Mouse (Mus musculus): Measurements from ENCODE around the gene Mgarp. TPM values are rescaled to one million over a fixed set of nuclear protein-coding genes. Genes with fewer than 3 reads are reported as not detected.

The Mgarp gene
- polyA plus RNA-seq, 1 experiment from 2014 or later = 2.4 TPM

DNA sequence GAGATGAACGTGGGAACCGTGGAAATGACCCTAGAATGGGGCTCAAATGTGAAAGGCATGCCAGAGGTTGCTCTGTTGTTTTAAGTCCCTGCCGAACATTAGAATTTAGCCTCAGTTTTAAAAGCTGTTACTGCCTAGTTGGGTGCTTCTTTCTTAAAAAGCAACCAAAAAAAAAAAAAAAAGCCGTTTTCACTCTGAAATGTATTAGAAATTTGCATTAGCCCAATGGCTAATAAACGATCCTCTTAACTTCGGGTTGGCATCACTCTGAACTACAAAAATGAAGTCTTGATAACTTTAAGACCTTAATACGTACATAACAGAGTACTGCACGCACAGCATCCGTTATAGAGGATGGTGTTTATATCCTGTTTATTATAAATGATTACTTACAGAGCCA, 54.4 kb downstream of the Mgarp start:
- Histone ChIP-seq H3K4me2 (replicated peaks) (peak overlapping the region; percentile 78), H3K36me3 (no peaks in the 10 kb centered on the region), H3K9ac (peak overlapping the region; percentile 94), H3K27ac (peak overlapping the region; percentile 96), H3K4me1 (peaks cover 6% of the 10 kb centered on the region), H3K4me3 (peak overlapping the region; percentile 96), H3K27me3 (replicated peaks) (no peaks in the 10 kb centered on the region), H3K9me3 (no peaks in the 10 kb centered on the region)
- ATAC-seq (ENCODE audit: low FRiP score, low read depth) = no peak
- 9% methylated on average over 9 of the region's 9 CpGs for WGBS

DNA sequence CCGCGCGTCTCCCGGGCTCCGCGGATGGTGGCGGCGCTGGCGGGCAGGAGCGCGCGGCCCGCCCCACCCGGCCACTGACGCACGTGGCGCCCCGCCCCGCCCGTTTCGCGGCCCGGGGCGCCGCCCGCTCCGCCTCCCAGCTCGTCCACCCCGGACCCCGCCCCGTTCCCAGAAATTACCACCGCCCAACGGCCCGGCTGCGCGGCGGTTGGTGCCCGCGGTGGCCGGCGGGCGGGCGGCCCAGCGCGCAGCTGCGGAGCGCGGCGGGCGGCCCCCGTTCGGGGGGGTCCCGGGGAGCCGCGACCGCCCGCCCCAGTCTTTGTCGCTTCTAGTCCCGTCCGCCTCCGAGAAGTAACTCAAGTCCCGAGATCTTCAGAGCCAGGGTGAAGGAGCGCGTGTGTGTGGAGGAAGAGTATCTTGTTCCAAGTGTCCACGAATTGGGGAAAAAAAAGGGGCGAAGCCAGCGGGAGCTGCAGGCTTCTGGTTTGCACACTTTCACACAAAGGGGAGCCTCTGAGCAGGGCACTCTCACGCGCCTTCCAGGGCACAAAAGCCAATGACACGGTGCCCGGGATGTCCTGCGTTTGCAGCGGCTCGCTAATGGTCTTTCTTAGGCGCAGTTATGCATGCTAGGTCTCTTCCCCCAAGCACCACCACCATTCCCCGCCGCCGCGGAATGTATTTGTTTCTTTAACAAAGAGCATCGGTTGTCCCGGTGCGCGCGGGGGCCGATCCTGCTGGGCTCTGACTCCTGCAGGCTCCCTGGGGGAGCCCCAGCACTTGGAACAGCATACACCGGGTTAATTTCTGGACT, 55.1 kb downstream of the Mgarp start:
- 1% methylated on average over 86 of the region's 86 CpGs for WGBS
- peak; percentile 81 for ATAC-seq (ENCODE audit: low FRiP score, low read depth)
- H3K27ac ChIP-seq = peak overlapping the region; percentile 96
- H3K4me3 ChIP-seq = peak overlapping the region; percentile 96
- H3K4me1 ChIP-seq = peaks cover 6% of the 10 kb centered on the region
- no peaks in the 10 kb centered on the region for H3K36me3 ChIP-seq
- H3K9me3 ChIP-seq = no peaks in the 10 kb centered on the region
- peak overlapping the region; percentile 94 for H3K9ac ChIP-seq
- H3K4me2 ChIP-seq (replicated peaks) = peak overlapping the region; percentile 78
- H3K27me3 ChIP-seq (replicated peaks) = no peaks in the 10 kb centered on the region

DNA sequence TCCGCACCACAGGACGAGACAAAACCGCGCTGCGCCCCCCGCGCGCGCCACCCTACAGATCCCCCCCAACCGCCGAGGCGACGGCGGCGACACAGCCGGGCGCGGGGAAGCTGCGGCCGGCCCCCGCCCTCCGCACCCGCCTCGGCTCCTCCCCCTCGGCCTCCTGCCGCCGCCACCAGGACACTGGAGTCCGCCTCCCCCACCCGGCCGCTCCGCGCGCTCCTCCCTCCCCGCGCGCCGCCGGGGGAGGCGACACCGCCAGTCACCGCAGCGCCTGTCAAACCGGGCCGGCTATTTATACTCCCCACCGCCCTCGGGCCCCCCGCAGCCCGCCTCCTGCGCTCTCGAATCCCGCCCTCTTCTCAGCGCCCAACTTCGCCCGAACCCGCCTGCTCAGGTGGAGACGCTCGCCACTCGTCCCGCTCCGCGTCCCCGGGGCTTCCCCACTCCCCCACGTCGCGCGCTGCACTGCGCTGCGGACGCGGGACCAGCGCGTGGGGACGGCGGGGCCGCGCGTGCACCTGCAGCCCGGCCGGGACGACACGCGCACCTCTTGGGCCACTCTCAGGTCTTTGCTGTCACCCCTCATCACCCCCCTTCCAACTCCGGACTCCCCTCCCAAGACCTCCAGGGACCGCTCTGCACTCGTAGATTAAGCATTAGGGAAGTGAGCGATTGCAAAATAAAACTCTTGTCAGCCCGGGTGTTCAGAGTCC, 55.8 kb downstream of the Mgarp start, which contains the start of gene Elf2:
TSS of gene Elf2 (minus strand) at position 112 of the 716 bp plus-strand sequence.
- Histone ChIP-seq H3K9ac (peak within 1 kb of the TSS; percentile 94), H3K4me1 (peaks cover 6% of the 10 kb centered on the region), H3K27me3 (replicated peaks) (no peaks in the 10 kb centered on the region), H3K27ac (peak within 1 kb of the TSS; percentile 96), H3K4me3 (peak within 1 kb of the TSS; percentile 96), H3K36me3 (no peaks in the 10 kb centered on the region), H3K9me3 (no peaks in the 10 kb centered on the region), H3K4me2 (replicated peaks) (peak within 1 kb of the TSS; percentile 78)
- peak; percentile 80 for ATAC-seq (ENCODE audit: low FRiP score, low read depth)
- WGBS = 0% methylated on average over 79 of the region's 87 CpGs

DNA sequence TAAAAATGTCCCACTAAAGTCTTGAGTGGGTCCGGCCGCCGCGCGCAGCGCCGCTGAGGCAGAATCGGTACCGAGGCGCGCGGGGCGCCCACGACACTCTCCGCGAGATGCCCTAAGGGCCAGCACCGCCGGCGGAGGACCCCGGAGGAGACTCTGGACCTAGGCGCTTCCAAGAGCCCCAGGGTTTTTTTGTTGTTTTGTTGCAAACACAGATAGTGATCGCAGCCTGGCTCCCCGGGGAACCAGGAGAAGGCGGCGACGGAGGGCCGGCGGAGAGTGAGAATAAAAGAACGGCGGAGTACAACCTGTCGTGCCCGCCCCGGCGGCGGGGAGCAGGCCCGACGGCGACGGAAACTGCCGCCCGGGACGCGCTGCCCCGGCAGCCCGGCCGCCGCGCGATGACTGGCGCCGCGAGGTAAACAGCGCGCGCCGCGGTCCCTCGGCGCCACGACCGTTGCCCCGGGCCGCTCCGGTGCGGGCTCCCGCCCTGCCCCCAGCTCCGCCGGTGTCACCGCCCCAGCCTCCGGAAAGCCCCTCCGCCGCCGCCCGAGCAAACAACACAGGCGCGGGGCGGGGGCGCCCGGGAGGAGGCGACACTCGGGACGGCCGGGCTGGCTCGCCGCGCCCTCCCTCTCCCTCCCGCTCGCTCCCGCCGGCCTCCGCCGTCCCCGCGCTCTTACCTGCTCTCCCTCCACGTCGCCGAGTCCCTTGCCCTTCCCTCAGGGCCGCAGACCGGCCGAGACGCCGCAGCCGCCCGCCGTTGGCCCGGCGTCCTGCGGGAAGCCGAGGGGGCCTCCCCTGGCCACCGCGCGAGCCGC, 56.6 kb downstream of the Mgarp start:
- H3K9me3 ChIP-seq = no peaks in the 10 kb centered on the region
- peak overlapping the region; percentile 96 for H3K27ac ChIP-seq
- no peaks in the 10 kb centered on the region for H3K36me3 ChIP-seq
- H3K27me3 ChIP-seq (replicated peaks) = no peaks in the 10 kb centered on the region
- ATAC-seq (ENCODE audit: low FRiP score, low read depth) = peak; percentile 37
- H3K4me1 ChIP-seq = peaks cover 6% of the 10 kb centered on the region
- peak overlapping the region; percentile 96 for H3K4me3 ChIP-seq
- under 1% methylated on average over 96 of the region's 113 CpGs for WGBS
- peak overlapping the region; percentile 78 for H3K4me2 ChIP-seq (replicated peaks)
- peak overlapping the region; percentile 94 for H3K9ac ChIP-seq

DNA sequence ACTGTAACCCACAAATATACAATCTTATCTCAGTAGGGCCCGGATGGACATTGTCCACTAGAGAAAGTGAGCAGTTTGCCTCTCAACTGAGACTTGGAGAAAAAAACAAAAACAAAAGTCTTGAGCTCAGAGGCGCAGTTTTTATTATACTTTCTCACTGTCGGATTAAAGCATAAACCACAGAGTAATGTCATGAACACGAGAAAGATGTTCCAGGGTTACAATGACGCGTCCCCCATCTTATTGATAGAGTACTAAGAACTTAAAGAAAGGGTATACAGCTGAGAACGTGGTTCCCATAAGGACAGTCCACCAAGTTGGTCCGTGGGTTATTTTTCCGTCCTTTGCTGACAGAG, 57.2 kb downstream of the Mgarp start:
- WGBS = 3% methylated on average over 9 of the region's 9 CpGs
- peak overlapping the region; percentile 96 for H3K4me3 ChIP-seq
- ATAC-seq (ENCODE audit: low FRiP score, low read depth) = no peak
- H3K9me3 ChIP-seq = no peaks in the 10 kb centered on the region
- H3K36me3 ChIP-seq = no peaks in the 10 kb centered on the region
- peak overlapping the region; percentile 94 for H3K9ac ChIP-seq
- H3K4me2 ChIP-seq (replicated peaks) = peak overlapping the region; percentile 78
- peak overlapping the region; percentile 96 for H3K27ac ChIP-seq
- no peaks in the 10 kb centered on the region for H3K27me3 ChIP-seq (replicated peaks)
- peaks cover 6% of the 10 kb centered on the region for H3K4me1 ChIP-seq

Other genes with a start within 250 kb of the Mgarp start
- gene Noct, start 172.3 kb downstream of the Mgarp start, polyA plus RNA-seq (2016; fragmentation: Nextera tagmentation; extraction: Ambion mirVana) = 18.9 and 20.3 TPM in 2 replicates
- 41.2 and 57.2 TPM in 2 replicates for gene Elf2, start 56.1 kb downstream of the Mgarp start, polyA plus RNA-seq (2016; fragmentation: Nextera tagmentation; extraction: Ambion mirVana)
- 723 and 776 TPM in 2 replicates for gene Ndufc1, start 12.2 kb upstream of the Mgarp start, polyA plus RNA-seq (2016; fragmentation: Nextera tagmentation; extraction: Ambion mirVana)
- 57.4 and 65.9 TPM in 2 replicates for gene Naa15, start 18.4 kb upstream of the Mgarp start, polyA plus RNA-seq (2016; fragmentation: Nextera tagmentation; extraction: Ambion mirVana)
- 16.9 and 19.4 TPM in 2 replicates for gene Rab33b, start 87.2 kb upstream of the Mgarp start, polyA plus RNA-seq (2016; fragmentation: Nextera tagmentation; extraction: Ambion mirVana)
- gene Setd7, start 164.1 kb upstream of the Mgarp start, polyA plus RNA-seq (2016; fragmentation: Nextera tagmentation; extraction: Ambion mirVana) = 3.7 and 4.2 TPM in 2 replicates

All from neural tube, embryonic 12.5 days (tissue).